Mouse (Mus musculus): ENCODE measurements around the gene Mcur1. TPM values are rescaled to one million over a fixed set of nuclear protein-coding genes. Genes with fewer than 3 reads are reported as not detected.
A peak's percentile ranks its signal among the peaks of the same experiment; 100 is the strongest.

Mcur1 gene
- total RNA-seq, 2 experiments from 2014 or later: 14.2 to 16.9 TPM

DNA sequence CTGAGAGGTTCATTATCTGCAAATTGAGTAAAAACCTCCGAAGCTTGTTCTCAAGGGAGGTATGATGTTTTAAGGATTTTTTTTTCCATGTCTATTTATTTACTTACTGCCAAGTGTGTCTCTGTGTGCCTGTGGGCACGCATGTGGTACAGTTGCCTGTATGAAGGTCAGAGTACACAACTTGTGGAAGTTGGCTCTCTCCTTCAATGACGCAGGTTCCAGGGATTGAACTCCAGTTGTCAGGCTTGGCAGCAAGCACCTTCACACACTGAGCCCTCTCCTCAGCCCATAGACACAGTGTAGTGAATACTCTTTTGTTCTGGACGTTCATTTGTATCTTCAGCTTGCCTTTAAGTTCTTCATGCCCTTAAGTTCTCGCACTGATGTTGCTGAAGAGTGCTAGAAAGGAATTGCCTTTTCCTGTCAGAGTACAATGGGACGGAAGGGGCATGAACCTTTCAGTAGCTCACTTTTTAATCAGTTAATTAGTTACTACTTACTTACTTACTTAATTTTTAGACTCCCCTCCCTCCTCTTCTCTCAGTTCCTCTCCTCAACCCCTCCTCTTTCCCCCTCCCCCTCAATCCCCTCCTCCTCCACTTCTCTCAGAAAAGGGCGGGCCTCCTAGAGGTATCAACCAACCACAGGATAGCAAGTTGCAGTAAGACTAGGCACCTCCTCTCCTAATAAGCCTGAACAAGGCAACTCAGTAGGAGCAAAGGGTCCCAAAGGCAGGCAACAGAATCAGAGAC lies 60.1 kb downstream of the Mcur1 start:
- intact Hi-C loops (cut with DNase I): no loop called here
- DNase-seq (ENCODE audit: low spot score in 2 of 2): no peak

GRCm38 (mm10) chr13:43498849-43499248 lies 61.1 kb downstream of the Mcur1 start:
- intact Hi-C loops (cut with DNase I): no loop called here
- peak; percentile 65 to 81 for DNase-seq (ENCODE audit: low spot score in 2 of 2)

GRCm38 (mm10) chr13:43497769-43498168 lies 62.2 kb downstream of the Mcur1 start:
- intact Hi-C loops (cut with DNase I): no loop called here
- DNase-seq (ENCODE audit: low spot score in 2 of 2): no peak

DNA sequence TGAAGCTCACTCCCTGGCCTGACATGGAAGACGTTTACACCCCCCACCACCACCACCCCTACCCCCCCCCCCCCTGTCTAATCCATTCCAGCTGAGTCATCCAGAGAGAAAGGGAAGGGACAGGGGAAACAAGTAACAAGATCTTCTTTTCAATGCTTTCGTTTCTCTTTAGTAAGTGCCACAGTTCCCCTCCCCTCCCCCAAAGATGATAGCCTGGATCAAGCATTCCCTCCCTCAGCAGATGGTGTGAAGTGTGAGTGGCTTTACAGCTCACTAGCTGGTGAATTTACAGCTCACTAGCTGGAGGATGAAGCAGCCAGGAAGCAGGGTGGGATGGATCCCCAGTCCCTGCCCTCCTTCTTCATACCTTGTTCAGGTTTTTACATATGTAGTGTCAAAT lies 63.3 kb downstream of the Mcur1 start:
- intact Hi-C loops (cut with DNase I): no loop called here
- DNase-seq (ENCODE audit: low spot score in 2 of 2): peak in 1 of 2 experiments; percentile 31

GRCm38 (mm10) chr13:43495645-43496044 lies 64.3 kb downstream of the Mcur1 start:
- DNase-seq (ENCODE audit: low spot score in 2 of 2): peak in 1 of 2 experiments; percentile 74
- intact Hi-C loops (cut with DNase I): loop anchor here (1.0 kb wide), 1 partner anchor 35 kb away; no protein-coding TSS in a partner anchor

GRCm38 (mm10) chr13:43493725-43494124 lies 66.3 kb downstream of the Mcur1 start:
- intact Hi-C loops (cut with DNase I): no loop called here
- peak in 1 of 2 experiments; percentile 55 for DNase-seq (ENCODE audit: low spot score in 2 of 2)

GRCm38 (mm10) chr13:43493058-43493481 lies 66.9 kb downstream of the Mcur1 start:
- intact Hi-C loops (cut with DNase I): no loop called here
- peak in 1 of 2 experiments; percentile 55 for DNase-seq (ENCODE audit: low spot score in 2 of 2)

Other genes with a start within 250 kb of the Mcur1 start
- gene Sirt5, start 194.7 kb downstream of the Mcur1 start, total RNA-seq (2021): 10 to 100 TPM; 16.4 to 16.5 TPM
- 10 to 100 TPM; 67.6 to 71.4 TPM for gene Nol7, start 161.8 kb downstream of the Mcur1 start, total RNA-seq (2021)
- gene Ranbp9, start 78.9 kb downstream of the Mcur1 start, total RNA-seq (2021): 10 to 100 TPM; 98.7 to 100.0 TPM
- gene Rnf182, start 55.5 kb upstream of the Mcur1 start, total RNA-seq (2021): 1 to 10 TPM; 6.9 to 7.1 TPM
- 1 to 10 TPM; 8.2 to 8.7 TPM for gene Cd83, start 224.6 kb upstream of the Mcur1 start, total RNA-seq (2021)

Measured in left cerebral cortex, postnatal 25 days (tissue).